Mouse (Mus musculus): ENCODE measurements around the gene Gpr107. TPM values are rescaled to one million over a fixed set of nuclear protein-coding genes. Genes with fewer than 3 reads are reported as not detected.

The Gpr107 gene
- polyA plus RNA-seq (2015; fragmentation: Nextera tagmentation; extraction: Ambion mirVana), result 26.2 TPM in 2 replicates

GRCm38 (mm10) chr2:31151892-31152812 lies at the start of gene Gpr107:
TSS of gene Gpr107 (plus strand) at chr2:31152316.
- DNase-seq (ENCODE audit: low spot score) (peak; percentile 94), ATAC-seq (peak; percentile 97)
- no peak for TF ChIP-seq CTCF (IDR thresholded peaks at IDR 0.05)
- no peak for TF ChIP-seq EP300 (IDR thresholded peaks at IDR 0.05)
- H3K36me3 ChIP-seq (ENCODE audit: insufficient read depth, low read length), result no peaks in the 10 kb centered on the region
- peak within 1 kb of the TSS; percentile 87 for H3K9ac ChIP-seq (replicated peaks; ENCODE audit: low read depth)
- H3K4me1 ChIP-seq (ENCODE audit: insufficient read depth, low read depth, low read length), result peaks cover 9% of the 10 kb centered on the region; the same call in 1 of the 2 replicates
- H3K9me3 ChIP-seq (ENCODE audit: low read length), result no peaks in the 10 kb centered on the region
- H3K4me2 ChIP-seq (replicated peaks; ENCODE audit: low read depth, low read length), result peak within 1 kb of the TSS; percentile 89
- peak within 1 kb of the TSS; percentile 90 for H3K27ac ChIP-seq (ENCODE audit: low read length)
- H3K27me3 ChIP-seq (replicated peaks; ENCODE audit: insufficient read depth, low read length), result no peaks in the 10 kb centered on the region
- peak within 1 kb of the TSS; percentile 96 for H3K4me3 ChIP-seq (ENCODE audit: low read depth, low read length)
- WGBS, result under 1% methylated on average over 43 of the region's 53 CpGs

- TF ChIP-seq CTCF (IDR thresholded peaks at IDR 0.05), result no peak
- no peak for TF ChIP-seq EP300 (IDR thresholded peaks at IDR 0.05)
- no peak for ATAC-seq
- no peaks in the 10 kb centered on the region for H3K36me3 ChIP-seq (ENCODE audit: insufficient read depth, low read length)
- H3K27me3 ChIP-seq (replicated peaks; ENCODE audit: insufficient read depth, low read length), result no peaks in the 10 kb centered on the region
- DNase-seq (ENCODE audit: low spot score), result no peak
- peaks cover 2% of the 10 kb centered on the region; the same call in 1 of the 2 replicates for H3K4me1 ChIP-seq (ENCODE audit: insufficient read depth, low read depth, low read length)
- H3K9ac ChIP-seq (replicated peaks; ENCODE audit: low read depth), result no peak overlapping the region
- no peak overlapping the region for H3K4me2 ChIP-seq (replicated peaks; ENCODE audit: low read depth, low read length)
- WGBS, result 59% methylated on average over 8 of the region's 8 CpGs
- H3K9me3 ChIP-seq (ENCODE audit: low read length), result no peaks in the 10 kb centered on the region
- no peak overlapping the region for H3K27ac ChIP-seq (ENCODE audit: low read length)
- H3K4me3 ChIP-seq (ENCODE audit: low read depth, low read length), result no peak overlapping the region
Observed at GRCm38 (mm10) chr2:31103321-31103720, 48.8 kb upstream of the Gpr107 start.

- no peak overlapping the region for H3K27ac ChIP-seq (ENCODE audit: low read length)
- TF ChIP-seq CTCF (IDR thresholded peaks at IDR 0.05) (no peak), EP300 (IDR thresholded peaks at IDR 0.05) (no peak)
- no peak overlapping the region for H3K4me3 ChIP-seq (ENCODE audit: low read depth, low read length)
- H3K4me2 ChIP-seq (replicated peaks; ENCODE audit: low read depth, low read length), result no peak overlapping the region
- H3K27me3 ChIP-seq (replicated peaks; ENCODE audit: insufficient read depth, low read length), result no peaks in the 10 kb centered on the region
- H3K36me3 ChIP-seq (ENCODE audit: insufficient read depth, low read length), result no peaks in the 10 kb centered on the region
- 54% methylated on average over 3 of the region's 3 CpGs for WGBS
- ATAC-seq (peak; percentile 33; the same call in 1 of the 2 replicates), DNase-seq (ENCODE audit: low spot score) (no peak)
- no peaks in the 10 kb centered on the region for H3K9me3 ChIP-seq (ENCODE audit: low read length)
- H3K9ac ChIP-seq (replicated peaks; ENCODE audit: low read depth), result no peak overlapping the region
- H3K4me1 ChIP-seq (ENCODE audit: insufficient read depth, low read depth, low read length), result peaks cover 2% of the 10 kb centered on the region; the same call in 1 of the 2 replicates
Observed at GRCm38 (mm10) chr2:31105279-31105678, 46.8 kb upstream of the Gpr107 start.

GRCm38 (mm10) chr2:31106004-31106403 lies 46.1 kb upstream of the Gpr107 start:
- no peak for TF ChIP-seq CTCF (IDR thresholded peaks at IDR 0.05)
- no peak for TF ChIP-seq EP300 (IDR thresholded peaks at IDR 0.05)
- ATAC-seq (no peak), DNase-seq (ENCODE audit: low spot score) (no peak)
- Histone ChIP-seq H3K9ac (replicated peaks; ENCODE audit: low read depth) (no peak overlapping the region), H3K4me1 (ENCODE audit: insufficient read depth, low read depth, low read length) (peaks cover under 1% of the 10 kb centered on the region; the same call in 1 of the 2 replicates), H3K36me3 (ENCODE audit: insufficient read depth, low read length) (no peaks in the 10 kb centered on the region), H3K4me3 (ENCODE audit: low read depth, low read length) (no peak overlapping the region), H3K4me2 (replicated peaks; ENCODE audit: low read depth, low read length) (no peak overlapping the region), H3K27me3 (replicated peaks; ENCODE audit: insufficient read depth, low read length) (no peaks in the 10 kb centered on the region), H3K9me3 (ENCODE audit: low read length) (no peaks in the 10 kb centered on the region), H3K27ac (ENCODE audit: low read length) (no peak overlapping the region)
- WGBS, result 93% methylated on average over 3 of the region's 3 CpGs

GRCm38 (mm10) chr2:31106621-31107320 lies 45.3 kb upstream of the Gpr107 start:
- peak; percentile 46 for DNase-seq (ENCODE audit: low spot score)

GRCm38 (mm10) chr2:31108186-31108585 lies 43.9 kb upstream of the Gpr107 start:
- Histone ChIP-seq H3K36me3 (ENCODE audit: insufficient read depth, low read length) (no peaks in the 10 kb centered on the region), H3K4me1 (ENCODE audit: insufficient read depth, low read depth, low read length) (no peaks in the 10 kb centered on the region), H3K9ac (replicated peaks; ENCODE audit: low read depth) (no peak overlapping the region), H3K4me3 (ENCODE audit: low read depth, low read length) (no peak overlapping the region), H3K9me3 (ENCODE audit: low read length) (no peaks in the 10 kb centered on the region), H3K4me2 (replicated peaks; ENCODE audit: low read depth, low read length) (no peak overlapping the region), H3K27me3 (replicated peaks; ENCODE audit: insufficient read depth, low read length) (no peaks in the 10 kb centered on the region), H3K27ac (ENCODE audit: low read length) (no peak overlapping the region)
- ATAC-seq, result peak; percentile 32
- peak; percentile 44 for DNase-seq (ENCODE audit: low spot score)
- 45% methylated on average over 6 of the region's 6 CpGs for WGBS
- no peak for TF ChIP-seq CTCF (IDR thresholded peaks at IDR 0.05)
- no peak for TF ChIP-seq EP300 (IDR thresholded peaks at IDR 0.05)

More at GRCm38 (mm10) chr2:31106621-31107320, 45.3 kb upstream of the Gpr107 start:
- H3K27me3 ChIP-seq (replicated peaks; ENCODE audit: insufficient read depth, low read length), result no peaks in the 10 kb centered on the region
- H3K9me3 ChIP-seq (ENCODE audit: low read length), result no peaks in the 10 kb centered on the region
- no peak overlapping the region; the same call in 1 of the 2 replicates for H3K4me2 ChIP-seq (replicated peaks; ENCODE audit: low read depth, low read length)
- 25% methylated on average over 11 of the region's 11 CpGs for WGBS
- H3K4me1 ChIP-seq (ENCODE audit: insufficient read depth, low read depth, low read length), result no peaks in the 10 kb centered on the region
- no peaks in the 10 kb centered on the region for H3K36me3 ChIP-seq (ENCODE audit: insufficient read depth, low read length)
- peak; percentile 26 for ATAC-seq
- H3K9ac ChIP-seq (replicated peaks; ENCODE audit: low read depth), result no peak overlapping the region
- H3K4me3 ChIP-seq (ENCODE audit: low read depth, low read length), result no peak overlapping the region
- TF ChIP-seq CTCF (IDR thresholded peaks at IDR 0.05) (no peak), EP300 (IDR thresholded peaks at IDR 0.05) (no peak)
- H3K27ac ChIP-seq (ENCODE audit: low read length), result no peak overlapping the region
